Mouse (Mus musculus) midbrain, embryonic 11.5 days (tissue): ENCODE measurements around the gene Olfml3. TPM values are rescaled to one million over a fixed set of nuclear protein-coding genes. Genes with fewer than 3 reads are reported as not detected.

Experiments
- polyA plus RNA-seq: library from polyadenylated mRNA; unstranded; fragments of >200 nt; fragmentation: Nextera tagmentation; extraction: Ambion mirVana; gene quantifications from 2 replicates; pipeline ENCODE4 v1.2.1, GENCODE M21; 2014

Gene Olfml3
- polyA plus RNA-seq, 1 experiment from 2014 or later: 8.9 TPM

Other genes with a start within 250 kb of the Olfml3 start
- 4.3 and 5.6 TPM in 2 replicates for gene Syt6, start 162.8 kb downstream of the Olfml3 start, polyA plus RNA-seq
- 0.08 and 0.19 TPM in 2 replicates for gene Atg4a-ps, start 91.9 kb downstream of the Olfml3 start, polyA plus RNA-seq
- gene Gm10964, start 1.4 kb upstream of the Olfml3 start, polyA plus RNA-seq: not detected in 2 replicates
- gene Hipk1, start 53.6 kb upstream of the Olfml3 start, polyA plus RNA-seq: 15.9 and 16.6 TPM in 2 replicates
- 36.3 and 44.6 TPM in 2 replicates for gene Dclre1b, start 71.4 kb upstream of the Olfml3 start, polyA plus RNA-seq
- 22.8 and 25.6 TPM in 2 replicates for gene Ap4b1, start 71.5 kb upstream of the Olfml3 start, polyA plus RNA-seq
- gene Gm43064, start 71.6 kb upstream of the Olfml3 start, polyA plus RNA-seq: 0.15 TPM in 1 of 2 replicates, not detected in the other
- gene Bcl2l15, start 94.6 kb upstream of the Olfml3 start, polyA plus RNA-seq: 0.14 and 0.20 TPM in 2 replicates
- gene Ptpn22, start 121.8 kb upstream of the Olfml3 start, polyA plus RNA-seq: 0.23 and 0.65 TPM in 2 replicates
- gene Rsbn1, start 176.1 kb upstream of the Olfml3 start, polyA plus RNA-seq: 21.1 and 24.0 TPM in 2 replicates
- 53.4 and 59.2 TPM in 2 replicates for gene Phtf1, start 230.1 kb upstream of the Olfml3 start, polyA plus RNA-seq